Mouse (Mus musculus): ENCODE measurements at regions not wholly inside any gene's neighbourhood (a gene's known extent, or its start where the extent isn't known, plus 50 kb on each side); places are given as distances from the start of the nearest gene placed in this dataset.

- DNase-seq (ENCODE audit: low spot score in 2 of 2): no peak
Observed at GRCm38 (mm10) chr2:21267149-21267761, 61.7 kb downstream of the Thnsl1 start.

- no peak for DNase-seq (ENCODE audit: low spot score in 2 of 2)
Observed at GRCm38 (mm10) chr2:21269989-21270846, 64.7 kb downstream of the Thnsl1 start.

- no peak for DNase-seq (ENCODE audit: low spot score in 2 of 2)
Observed at GRCm38 (mm10) chr2:21273416-21273815, 67.9 kb downstream of the Thnsl1 start.

GRCm38 (mm10) chr2:21275315-21275714, 69.8 kb downstream of the Thnsl1 start:
- DNase-seq (ENCODE audit: low spot score in 2 of 2): no peak

GRCm38 (mm10) chr2:21280794-21281420, 75.4 kb downstream of the Thnsl1 start:
- peak in 1 of 2 experiments; percentile 88 for DNase-seq (ENCODE audit: low spot score in 2 of 2)

- no peak for DNase-seq (ENCODE audit: low spot score in 2 of 2)
Observed at GRCm38 (mm10) chr2:21282505-21283200, 77.1 kb downstream of the Thnsl1 start.

GRCm38 (mm10) chr2:21284881-21285280, 79.4 kb downstream of the Thnsl1 start:
- no peak for DNase-seq (ENCODE audit: low spot score in 2 of 2)

- peak in 1 of 2 experiments; percentile 51 for DNase-seq (ENCODE audit: low spot score in 2 of 2)
Observed at GRCm38 (mm10) chr2:21287786-21288185, 79.6 kb upstream of the Gpr158 start.

- DNase-seq (ENCODE audit: low spot score in 2 of 2): peak in 1 of 2 experiments; percentile 35
Observed at GRCm38 (mm10) chr2:21292669-21293151, 74.6 kb upstream of the Gpr158 start.

GRCm38 (mm10) chr2:21294002-21294401, 73.3 kb upstream of the Gpr158 start:
- DNase-seq (ENCODE audit: low spot score in 2 of 2): no peak

- DNase-seq (ENCODE audit: low spot score in 2 of 2): no peak
Observed at GRCm38 (mm10) chr2:21299681-21300080, 67.7 kb upstream of the Gpr158 start.
